Mouse (Mus musculus): ENCODE measurements around the gene Myof.

GRCm38 (mm10) chr19:37954236-37954635 is 89.1 kb downstream of the Myof start:
- TF ChIP-seq CTCF (IDR thresholded peaks at IDR 0.05) (no peak), EP300 (IDR thresholded peaks at IDR 0.05) (no peak)
